Mouse (Mus musculus): ENCODE measurements at regions not wholly inside any gene's neighbourhood (a gene's known extent, or its start where the extent isn't known, plus 50 kb on each side); places are given as distances from the start of the nearest gene placed in this dataset.

- TF ChIP-seq CTCF (IDR thresholded peaks at IDR 0.05; ENCODE audit: borderline replicate concordance, insufficient read depth, low read length) (no peak), POLR2A (IDR thresholded peaks at IDR 0.05; ENCODE audit: low read depth, low read length) (no peak)
These were observed 517.3 kb upstream of the Hsf2 start for GRCm38 (mm10) chr10:56968913-56969312.
